Mouse (Mus musculus) olfactory bulb, adult 2 months (tissue): Measurements from ENCODE around the gene Btaf1. TPM values are rescaled to one million over a fixed set of nuclear protein-coding genes. Genes with fewer than 3 reads are reported as not detected.

ENCODE experiments used
- H3K27ac ChIP-seq: fragments of 200-500 bp; 2 replicates; pipeline ENCODE4 v1.5.1; 2012; ENCODE audit warnings: low read depth, low read length; ENCODE audit not compliant: insufficient read depth
- H3K4me1 ChIP-seq: fragments of 200-500 bp; 2 replicates; pipeline ENCODE4 v1.6.1; 2012; ENCODE audit warnings: low read length; ENCODE audit not compliant: control insufficient read depth, insufficient read depth
- H3K4me3 ChIP-seq: fragments of 200-500 bp; 2 replicates; pipeline ENCODE4 v1.5.1; 2012; ENCODE audit warnings: mild to moderate bottlenecking, low read depth, low read length, moderate library complexity; ENCODE audit not compliant: insufficient read depth
- CTCF ChIP-seq: fragments of 200-500 bp; IDR thresholded peaks from 2 replicates; pipeline ENCODE4 v1.5.1; 2012; ENCODE audit warnings: low read depth, mild to moderate bottlenecking, low read length, moderate library complexity; ENCODE audit not compliant: insufficient read depth
- POLR2A ChIP-seq: fragments of 200-500 bp; IDR thresholded peaks from 2 replicates; pipeline ENCODE4 v1.6.1; 2012; ENCODE audit warnings: mild to moderate bottlenecking, low read depth, low read length, moderate library complexity; ENCODE audit not compliant: insufficient read depth
- WGBS: fragments of 180-500 bp; shearing (Covaris S2); methylation state at CpG from one replicate; pipeline ENCODE4 v1.1.7; 2018; 5-methylcytosine and 5-hydroxymethylcytosine counted together
- polyA plus RNA-seq: library from polyadenylated mRNA; stranded (reverse); fragments of >200 nt; gene quantifications from 2 replicates; pipeline ENCODE4 v1.2.4, GENCODE M21; 2012; ENCODE audit warnings: low replicate concordance; ENCODE audit not compliant: missing spikeins, insufficient read depth, insufficient read length

Btaf1 gene
- polyA plus RNA-seq, 1 experiment, result not detected

DNA sequence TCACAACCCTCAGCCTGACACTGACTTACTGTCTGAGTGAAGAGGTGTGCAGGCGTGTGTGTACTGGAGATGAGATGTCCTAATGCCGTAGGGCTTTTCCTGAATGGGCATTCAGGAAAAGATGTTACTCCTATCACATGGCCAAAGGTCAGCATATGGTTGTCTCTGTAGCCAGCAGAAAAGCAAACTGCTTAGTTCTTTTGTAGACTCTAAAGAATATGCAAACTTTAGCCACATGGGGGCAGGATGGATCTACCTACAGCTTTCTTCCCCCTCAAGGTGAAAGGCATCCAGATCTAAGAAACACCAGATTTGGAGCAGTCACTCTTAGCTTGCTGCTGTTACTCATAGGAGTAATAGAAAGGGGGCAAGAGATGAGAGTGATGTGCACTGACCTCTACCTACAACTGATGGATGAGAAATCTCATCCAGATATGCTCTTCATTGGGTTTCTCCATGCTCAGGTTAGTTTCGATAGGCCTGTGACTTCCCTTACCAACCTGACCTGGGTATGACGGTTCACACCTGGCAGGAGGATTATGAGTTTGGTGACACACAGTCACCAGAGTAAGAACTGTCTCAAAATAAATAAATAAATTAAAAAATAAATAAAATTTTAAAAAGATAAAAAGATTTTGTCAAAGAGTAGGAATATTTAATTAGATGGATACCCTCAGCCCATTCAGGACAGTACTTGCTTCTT, 124.9 kb downstream of the Btaf1 start:
- 0 out of 2 replicates have a peak, but pooled peaks cover 5% of the 10 kb centered on the region for H3K4me1 ChIP-seq
- no peak overlapping the region for H3K27ac ChIP-seq
- TF ChIP-seq CTCF (no peak), POLR2A (no peak)
- no peak overlapping the region for H3K4me3 ChIP-seq
- WGBS, result 67% methylated on average over 4 of the region's 4 CpGs

GRCm38 (mm10) chr19:37055976-37056556, 130.2 kb downstream of the Btaf1 start:
- WGBS, result 70% methylated on average over 4 of the region's 4 CpGs
- TF ChIP-seq POLR2A (no peak), CTCF (no peak)
- Histone ChIP-seq H3K4me3 (no peak overlapping the region), H3K27ac (no peak overlapping the region), H3K4me1 (0 out of 2 replicates have a peak, but pooled peaks cover 5% of the 10 kb centered on the region)

- no peak for TF ChIP-seq CTCF
- TF ChIP-seq POLR2A, result no peak
- H3K27ac ChIP-seq, result no peak overlapping the region
- H3K4me1 ChIP-seq, result 0 out of 2 replicates have a peak, but pooled peaks cover 2% of the 10 kb centered on the region
- WGBS, result 57% methylated on average over 8 of the region's 8 CpGs
- no peak overlapping the region for H3K4me3 ChIP-seq
These were observed 131.5 kb downstream of the Btaf1 start for GRCm38 (mm10) chr19:37057161-37057905.

- TF ChIP-seq POLR2A, result no peak
- TF ChIP-seq CTCF, result no peak
- H3K4me1 ChIP-seq, result peaks cover 2% of the 10 kb centered on the region; the same call in 1 of the 2 replicates
- H3K27ac ChIP-seq, result no peak overlapping the region
- H3K4me3 ChIP-seq, result no peak overlapping the region
- 32% methylated on average over 2 of the region's 2 CpGs for WGBS
These were observed 133.7 kb downstream of the Btaf1 start for GRCm38 (mm10) chr19:37059623-37060022.

- Histone ChIP-seq H3K4me1 (peaks cover 2% of the 10 kb centered on the region; the same call in 1 of the 2 replicates), H3K27ac (no peak overlapping the region), H3K4me3 (no peak overlapping the region)
- TF ChIP-seq POLR2A, result no peak
- no peak for TF ChIP-seq CTCF
- 89% methylated on average over 4 of the region's 4 CpGs for WGBS
These were observed 134.2 kb downstream of the Btaf1 start for GRCm38 (mm10) chr19:37060078-37060477.

Other genes with a start within 250 kb of the Btaf1 start
- not detected in 2 replicates for gene Ppp1r3c, start 189.4 kb upstream of the Btaf1 start, polyA plus RNA-seq
- gene Tnks2, start 91.8 kb upstream of the Btaf1 start, polyA plus RNA-seq, result 75.8 TPM in 1 of 2 replicates, not detected in the other
- not detected in 2 replicates for gene Fgfbp3, start 6.5 kb upstream of the Btaf1 start, polyA plus RNA-seq